Mouse (Mus musculus) liver, embryonic 11.5 days (tissue): ENCODE data around the gene Slc9a8. TPM values are rescaled to one million over a fixed set of nuclear protein-coding genes. Genes with fewer than 3 reads are reported as not detected.

Experiments
- ATAC-seq: fragments of 200-750 bp; cut with Nextera tagmentation; replicated peaks from 2 replicates; pipeline ENCODE4 v1.8.0; 2017; ENCODE audit warnings: moderate number of reproducible peaks, mild to moderate bottlenecking, moderate TSS enrichment, moderate library complexity; ENCODE audit not compliant: low FRiP score
- DNase-seq: peaks from one replicate; pipeline ENCODE4 v3.0.0-alpha.2; 2017; ENCODE audit warnings: low spot score
- H3K27ac ChIP-seq: fragments of 300-500 bp; sonication (generic); 2 replicates; pipeline ENCODE4 v1.5.1; 2014; ENCODE audit warnings: mild to moderate bottlenecking, low read depth, low read length, control low read depth
- H3K27me3 ChIP-seq: fragments of 300-500 bp; sonication (generic); replicated peaks from 2 replicates; pipeline ENCODE4 v1.6.1; 2014; ENCODE audit warnings: low read length, mixed read lengths; ENCODE audit not compliant: control insufficient read depth, insufficient read depth
- H3K36me3 ChIP-seq: fragments of 300-500 bp; sonication (generic); 2 replicates; pipeline ENCODE4 v1.6.1; 2014; ENCODE audit warnings: mild to moderate bottlenecking, low read length, moderate library complexity, mixed read lengths; ENCODE audit not compliant: control insufficient read depth, insufficient read depth
- H3K4me1 ChIP-seq: fragments of 300-500 bp; sonication (generic); replicated peaks from 2 replicates; pipeline ENCODE4 v1.6.1; 2014; ENCODE audit warnings: low read length, mixed read lengths; ENCODE audit not compliant: control insufficient read depth, insufficient read depth
- H3K4me2 ChIP-seq: fragments of 300-500 bp; sonication (generic); 2 replicates; pipeline ENCODE4 v1.6.1; 2014; ENCODE audit warnings: mild to moderate bottlenecking, control low read depth, moderate library complexity
- H3K4me3 ChIP-seq: fragments of 300-500 bp; sonication (generic); 2 replicates; pipeline ENCODE4 v1.5.1; 2014; ENCODE audit warnings: low read depth, low read length, control low read depth
- H3K9ac ChIP-seq: fragments of 300-500 bp; sonication (generic); 2 replicates; pipeline ENCODE4 v1.6.1; 2014; ENCODE audit warnings: low read depth, low read length, control low read depth
- H3K9me3 ChIP-seq: fragments of 300-500 bp; sonication (generic); 2 replicates; pipeline ENCODE4 v1.6.1; 2016; ENCODE audit warnings: low read length, inconsistent platforms, mixed read lengths; ENCODE audit not compliant: control insufficient read depth
- WGBS: fragments of 180-500 bp; shearing (Covaris S2); extraction: QIAGEN DNeasy Blood & Tissue Kit; methylation state at CpG from one replicate; pipeline ENCODE4 v1.1.7; 2014; 5-methylcytosine and 5-hydroxymethylcytosine counted together
- polyA plus RNA-seq: library from polyadenylated mRNA; unstranded; fragments of >200 nt; fragmentation: Nextera tagmentation; extraction: Ambion mirVana; gene quantifications from 2 replicates; pipeline ENCODE4 v1.2.1, GENCODE M21; 2014

Slc9a8 gene
- polyA plus RNA-seq, 1 experiment from 2014 or later: 23.8 TPM

GRCm38 (mm10) chr2:167447629-167448028, 26.1 kb downstream of the Slc9a8 start:
- DNase-seq (peak; percentile 61), ATAC-seq (peak; percentile 95)
- H3K9ac ChIP-seq: peak overlapping the region; percentile 32; the same call in 1 of the 2 replicates
- no peaks in the 10 kb centered on the region for H3K27me3 ChIP-seq
- no peak overlapping the region for H3K4me3 ChIP-seq
- H3K4me1 ChIP-seq: peaks cover 34% of the 10 kb centered on the region
- H3K9me3 ChIP-seq: no peaks in the 10 kb centered on the region
- peaks cover 29% of the 10 kb centered on the region for H3K36me3 ChIP-seq
- 50% methylated on average over 8 of the region's 8 CpGs for WGBS
- H3K4me2 ChIP-seq: peak overlapping the region; percentile 24; the same call in 1 of the 2 replicates
- peak overlapping the region; percentile 58 for H3K27ac ChIP-seq

- Histone ChIP-seq H3K4me3 (no peak overlapping the region), H3K36me3 (peaks cover 33% of the 10 kb centered on the region), H3K9ac (no peak overlapping the region; the same call in 1 of the 2 replicates), H3K27ac (no peak overlapping the region), H3K9me3 (no peaks in the 10 kb centered on the region), H3K4me1 (peaks cover 34% of the 10 kb centered on the region), H3K27me3 (no peaks in the 10 kb centered on the region), H3K4me2 (no peak overlapping the region)
- 87% methylated on average over 21 of the region's 21 CpGs for WGBS
- DNase-seq (no peak), ATAC-seq (no peak)
Observed at GRCm38 (mm10) chr2:167449331-167450275, 28.1 kb downstream of the Slc9a8 start.

- H3K36me3 ChIP-seq: peaks cover 32% of the 10 kb centered on the region
- H3K9me3 ChIP-seq: no peaks in the 10 kb centered on the region
- WGBS: 91% methylated on average over 8 of the region's 8 CpGs
Observed at GRCm38 (mm10) chr2:167450647-167451046, 29.1 kb downstream of the Slc9a8 start.

DNA sequence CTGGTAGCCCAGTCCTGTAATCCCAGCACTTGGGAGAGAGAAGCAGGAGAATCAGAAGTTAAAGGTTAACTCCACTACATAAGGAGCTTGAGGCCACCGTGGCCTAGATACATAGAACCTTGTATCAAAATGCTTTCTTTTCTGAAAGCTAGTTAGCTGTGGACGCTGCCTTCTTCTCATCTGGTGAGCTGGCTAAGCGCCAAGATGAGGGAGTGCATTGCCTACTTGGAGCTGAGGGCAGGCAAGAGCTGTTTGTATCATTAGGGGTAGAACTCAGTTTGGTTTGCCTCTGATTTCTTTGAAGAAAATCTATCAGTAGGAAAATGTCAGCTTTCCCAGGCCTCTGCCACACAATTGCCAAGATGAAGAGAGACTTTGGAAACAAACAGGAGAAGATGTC, 32.3 kb downstream of the Slc9a8 start:
- Histone ChIP-seq H3K27ac (no peak overlapping the region), H3K36me3 (peaks cover 43% of the 10 kb centered on the region), H3K9me3 (no peaks in the 10 kb centered on the region), H3K4me1 (no peaks in the 10 kb centered on the region), H3K4me3 (no peak overlapping the region), H3K27me3 (no peaks in the 10 kb centered on the region), H3K9ac (no peak overlapping the region), H3K4me2 (no peak overlapping the region)
- no peak for DNase-seq
- WGBS: 88% methylated on average over 3 of the region's 3 CpGs
- no peak for ATAC-seq

More at GRCm38 (mm10) chr2:167450647-167451046, 29.1 kb downstream of the Slc9a8 start:
- Histone ChIP-seq H3K27ac (no peak overlapping the region), H3K9ac (no peak overlapping the region), H3K4me3 (no peak overlapping the region), H3K27me3 (no peaks in the 10 kb centered on the region), H3K4me1 (peaks cover 26% of the 10 kb centered on the region), H3K4me2 (no peak overlapping the region)
- ATAC-seq (no peak), DNase-seq (no peak)

DNA sequence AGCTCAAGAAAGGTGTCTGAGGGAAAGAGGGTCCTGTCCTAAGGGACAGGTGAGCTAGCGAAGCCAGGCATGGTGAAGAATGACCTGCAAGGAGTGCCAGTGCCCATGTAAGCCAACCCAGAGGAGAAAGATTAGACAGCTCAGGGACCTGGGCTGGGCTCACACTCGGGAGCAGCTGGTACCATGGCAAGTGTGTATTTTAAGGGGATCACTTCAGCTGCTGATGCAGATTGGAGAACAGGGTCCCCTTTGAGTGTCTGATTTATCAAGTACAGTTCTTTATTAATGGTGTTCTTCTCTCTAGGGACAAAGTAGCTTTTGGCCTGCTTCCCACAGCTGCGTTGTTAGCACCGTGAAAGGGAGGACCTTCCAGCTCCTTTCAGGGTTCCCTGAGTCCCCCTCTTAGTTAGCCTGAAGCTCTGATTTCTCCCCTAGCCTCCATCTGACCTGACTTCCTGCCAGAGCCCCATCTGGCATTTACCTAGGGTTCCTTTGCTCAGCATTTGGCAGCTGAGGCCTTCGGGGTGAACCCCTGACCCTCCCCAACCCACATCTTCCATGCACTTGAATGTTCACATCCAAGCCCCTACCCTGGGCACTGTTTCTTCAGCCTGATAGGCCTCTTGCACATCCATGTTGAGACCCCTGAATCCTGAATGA, 35.0 kb downstream of the Slc9a8 start:
- Histone ChIP-seq H3K27ac (no peak overlapping the region), H3K36me3 (peaks cover 45% of the 10 kb centered on the region), H3K9ac (no peak overlapping the region), H3K4me2 (no peak overlapping the region), H3K9me3 (no peaks in the 10 kb centered on the region), H3K27me3 (no peaks in the 10 kb centered on the region), H3K4me3 (no peak overlapping the region), H3K4me1 (no peaks in the 10 kb centered on the region)
- no peak for DNase-seq
- 95% methylated on average over 5 of the region's 5 CpGs for WGBS
- ATAC-seq: no peak

DNA sequence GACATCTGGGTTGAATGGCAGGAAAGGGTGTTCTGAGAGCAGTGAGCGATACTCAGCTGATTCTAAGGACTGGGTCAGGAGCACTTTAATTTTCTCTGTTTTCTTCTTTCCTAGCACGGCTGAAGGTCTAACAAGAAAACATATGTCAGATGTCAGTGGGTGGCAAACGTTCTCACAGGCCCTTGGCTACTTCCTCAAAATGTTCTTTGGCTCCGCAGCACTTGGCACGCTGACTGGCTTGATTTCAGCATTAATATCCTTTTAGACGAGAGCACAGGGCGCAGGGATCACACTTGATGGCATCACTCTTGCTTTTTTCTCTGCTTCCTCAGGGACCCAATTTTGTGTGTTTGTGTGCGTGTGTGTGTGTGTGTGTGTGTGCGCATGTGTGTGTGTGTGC, 35.7 kb downstream of the Slc9a8 start:
- Histone ChIP-seq H3K36me3 (peaks cover 45% of the 10 kb centered on the region), H3K9ac (no peak overlapping the region), H3K27ac (no peak overlapping the region), H3K27me3 (no peaks in the 10 kb centered on the region), H3K4me2 (no peak overlapping the region), H3K9me3 (no peaks in the 10 kb centered on the region), H3K4me1 (no peaks in the 10 kb centered on the region), H3K4me3 (no peak overlapping the region)
- DNase-seq (no peak), ATAC-seq (no peak)
- 87% methylated on average over 9 of the region's 9 CpGs for WGBS

GRCm38 (mm10) chr2:167458548-167458947, 37.0 kb downstream of the Slc9a8 start:
- Histone ChIP-seq H3K9me3 (no peaks in the 10 kb centered on the region), H3K27ac (no peak overlapping the region), H3K27me3 (no peaks in the 10 kb centered on the region), H3K4me1 (no peaks in the 10 kb centered on the region), H3K4me2 (no peak overlapping the region), H3K9ac (no peak overlapping the region), H3K36me3 (peaks cover 43% of the 10 kb centered on the region), H3K4me3 (no peak overlapping the region)
- ATAC-seq: no peak
- no peak for DNase-seq
- 96% methylated on average over 3 of the region's 3 CpGs for WGBS

- H3K36me3 ChIP-seq: peaks cover 39% of the 10 kb centered on the region
- DNase-seq (no peak), ATAC-seq (no peak)
- no peak overlapping the region for H3K27ac ChIP-seq
- no peaks in the 10 kb centered on the region for H3K27me3 ChIP-seq
- H3K4me2 ChIP-seq: no peak overlapping the region
- H3K4me3 ChIP-seq: no peak overlapping the region
- H3K4me1 ChIP-seq: no peaks in the 10 kb centered on the region
- H3K9ac ChIP-seq: no peak overlapping the region
- 89% methylated on average over 6 of the region's 6 CpGs for WGBS
- H3K9me3 ChIP-seq: no peaks in the 10 kb centered on the region
Observed at GRCm38 (mm10) chr2:167459071-167459865, 37.8 kb downstream of the Slc9a8 start.
